Mouse (Mus musculus): ENCODE measurements around the gene Olfr1469. TPM values are rescaled to one million over a fixed set of nuclear protein-coding genes. Genes with fewer than 3 reads are reported as not detected.

Olfr1469 gene
- total RNA-seq (2023): not detected

GRCm38 (mm10) chr19:13407549-13407948 is at the start of gene Olfr1469:
Gene Olfr1469, plus strand, starts transcription at chr19:13407849.

GRCm38 (mm10) chr19:13361936-13362335 is 45.7 kb upstream of the Olfr1469 start, which contains the start of gene Olfr1467:
Gene Olfr1467, plus strand, starts transcription at chr19:13362236.

GRCm38 (mm10) chr19:13443109-13443508 is 35.5 kb downstream of the Olfr1469 start, which contains the start of gene Olfr1471:
Gene Olfr1471, plus strand, starts transcription at chr19:13443409.

GRCm38 (mm10) chr19:13455986-13456385 is 48.3 kb downstream of the Olfr1469 start, which contains the start of gene Olfr1472:
Gene Olfr1472, minus strand, starts transcription at chr19:13456086.

Other genes with a start within 250 kb of the Olfr1469 start
- gene Olfr1461, start 244.8 kb upstream of the Olfr1469 start, total RNA-seq (2023): not detected
- gene Olfr1462, start 222.1 kb upstream of the Olfr1469 start, total RNA-seq (2023): not detected
- not detected for gene Olfr1463, start 176.5 kb upstream of the Olfr1469 start, total RNA-seq (2023)
- gene Olfr1465, start 92.3 kb upstream of the Olfr1469 start, total RNA-seq (2023): not detected
- not detected for gene Olfr1466, start 69.0 kb upstream of the Olfr1469 start, total RNA-seq (2023)
- not detected for gene Olfr1467, start 45.6 kb upstream of the Olfr1469 start, total RNA-seq (2023)
- gene Olfr1471, start 35.6 kb downstream of the Olfr1469 start, total RNA-seq (2023): not detected
- not detected for gene Olfr1472, start 48.2 kb downstream of the Olfr1469 start, total RNA-seq (2023)
- gene Olfr1474, start 61.7 kb downstream of the Olfr1469 start, total RNA-seq (2023): not detected
- gene Olfr1475, start 72.3 kb downstream of the Olfr1469 start, total RNA-seq (2023): not detected
- gene Olfr1477, start 92.7 kb downstream of the Olfr1469 start, total RNA-seq (2023): not detected
- gene Olfr1480, start 120.1 kb downstream of the Olfr1469 start, total RNA-seq (2023): not detected
- gene Olfr1484, start 175.7 kb downstream of the Olfr1469 start, total RNA-seq (2023): not detected
- not detected for gene Olfr1487, start 209.5 kb downstream of the Olfr1469 start, total RNA-seq (2023)
- not detected for gene Olfr1489, start 223.8 kb downstream of the Olfr1469 start, total RNA-seq (2023)
- gene Olfr1490, start 243.2 kb downstream of the Olfr1469 start, total RNA-seq (2023): not detected